Mouse (Mus musculus): ENCODE measurements around the gene Ntm. TPM values are rescaled to one million over a fixed set of nuclear protein-coding genes. Genes with fewer than 3 reads are reported as not detected.

Gene Ntm
- polyA plus RNA-seq, 1 experiment from 2014 or later: 14.1 TPM

GRCm38 (mm10) chr9:29586381-29586770 lies 376.6 kb downstream of the Ntm start:
- Histone ChIP-seq H3K9me3 (ENCODE audit: control insufficient read depth, low read length) (no peaks in the 10 kb centered on the region), H3K27me3 (ENCODE audit: control insufficient read depth, insufficient read depth, low read length) (no peaks in the 10 kb centered on the region), H3K9ac (ENCODE audit: low read length) (no peak overlapping the region), H3K4me3 (ENCODE audit: low read depth, low read length) (no peak overlapping the region), H3K4me1 (ENCODE audit: control insufficient read depth, insufficient read depth, low read length) (no peaks in the 10 kb centered on the region), H3K36me3 (ENCODE audit: control insufficient read depth, insufficient read depth, low read length) (no peaks in the 10 kb centered on the region), H3K27ac (ENCODE audit: low read depth, low read length) (no peak overlapping the region), H3K4me2 (no peak overlapping the region)
- no peak for DNase-seq (ENCODE audit: low spot score, missing footprints)
- ATAC-seq (ENCODE audit: low FRiP score): no peak
- 90% methylated on average over 10 of the region's 10 CpGs for WGBS

GRCm38 (mm10) chr9:29585746-29586380 lies 377.1 kb downstream of the Ntm start:
- ATAC-seq (ENCODE audit: low FRiP score) (no peak), DNase-seq (ENCODE audit: low spot score, missing footprints) (peak; percentile 85)
- Histone ChIP-seq H3K9ac (ENCODE audit: low read length) (no peak overlapping the region), H3K27ac (ENCODE audit: low read depth, low read length) (no peak overlapping the region), H3K4me1 (ENCODE audit: control insufficient read depth, insufficient read depth, low read length) (no peaks in the 10 kb centered on the region), H3K27me3 (ENCODE audit: control insufficient read depth, insufficient read depth, low read length) (no peaks in the 10 kb centered on the region), H3K9me3 (ENCODE audit: control insufficient read depth, low read length) (no peaks in the 10 kb centered on the region), H3K36me3 (ENCODE audit: control insufficient read depth, insufficient read depth, low read length) (no peaks in the 10 kb centered on the region), H3K4me2 (no peak overlapping the region), H3K4me3 (ENCODE audit: low read depth, low read length) (no peak overlapping the region)
- WGBS: 66% methylated on average over 8 of the region's 8 CpGs

- Histone ChIP-seq H3K9ac (ENCODE audit: low read length) (no peak overlapping the region), H3K36me3 (ENCODE audit: control insufficient read depth, insufficient read depth, low read length) (no peaks in the 10 kb centered on the region), H3K27me3 (ENCODE audit: control insufficient read depth, insufficient read depth, low read length) (no peaks in the 10 kb centered on the region), H3K27ac (ENCODE audit: low read depth, low read length) (no peak overlapping the region), H3K9me3 (ENCODE audit: control insufficient read depth, low read length) (no peaks in the 10 kb centered on the region), H3K4me3 (ENCODE audit: low read depth, low read length) (no peak overlapping the region), H3K4me2 (no peak overlapping the region), H3K4me1 (ENCODE audit: control insufficient read depth, insufficient read depth, low read length) (peaks cover 2% of the 10 kb centered on the region; the same call in 1 of the 2 replicates)
- WGBS: 80% methylated on average over 11 of the region's 11 CpGs
- ATAC-seq (ENCODE audit: low FRiP score) (no peak), DNase-seq (ENCODE audit: low spot score, missing footprints) (no peak)
These were observed 384.7 kb downstream of the Ntm start for GRCm38 (mm10) chr9:29578226-29578625.

- DNase-seq (ENCODE audit: low spot score, missing footprints) (no peak), ATAC-seq (ENCODE audit: low FRiP score) (no peak)
- Histone ChIP-seq H3K27me3 (ENCODE audit: control insufficient read depth, insufficient read depth, low read length) (no peaks in the 10 kb centered on the region), H3K4me1 (ENCODE audit: control insufficient read depth, insufficient read depth, low read length) (peaks cover 2% of the 10 kb centered on the region; the same call in 1 of the 2 replicates), H3K27ac (ENCODE audit: low read depth, low read length) (no peak overlapping the region), H3K4me2 (no peak overlapping the region), H3K9ac (ENCODE audit: low read length) (no peak overlapping the region), H3K4me3 (ENCODE audit: low read depth, low read length) (no peak overlapping the region), H3K9me3 (ENCODE audit: control insufficient read depth, low read length) (no peaks in the 10 kb centered on the region), H3K36me3 (ENCODE audit: control insufficient read depth, insufficient read depth, low read length) (no peaks in the 10 kb centered on the region)
- WGBS: 53% methylated on average over 4 of the region's 4 CpGs
These were observed 386.8 kb downstream of the Ntm start for GRCm38 (mm10) chr9:29576051-29576533.

GRCm38 (mm10) chr9:29574548-29574947 lies 388.4 kb downstream of the Ntm start:
- DNase-seq (ENCODE audit: low spot score, missing footprints) (no peak), ATAC-seq (ENCODE audit: low FRiP score) (no peak)
- H3K4me3 ChIP-seq (ENCODE audit: low read depth, low read length): no peak overlapping the region
- no peaks in the 10 kb centered on the region for H3K9me3 ChIP-seq (ENCODE audit: control insufficient read depth, low read length)
- no peak overlapping the region for H3K27ac ChIP-seq (ENCODE audit: low read depth, low read length)
- 81% methylated on average over 5 of the region's 5 CpGs for WGBS
- no peak overlapping the region for H3K9ac ChIP-seq (ENCODE audit: low read length)
- H3K4me2 ChIP-seq: no peak overlapping the region
- H3K36me3 ChIP-seq (ENCODE audit: control insufficient read depth, insufficient read depth, low read length): no peaks in the 10 kb centered on the region
- H3K4me1 ChIP-seq (ENCODE audit: control insufficient read depth, insufficient read depth, low read length): peaks cover 2% of the 10 kb centered on the region; the same call in 1 of the 2 replicates
- no peaks in the 10 kb centered on the region for H3K27me3 ChIP-seq (ENCODE audit: control insufficient read depth, insufficient read depth, low read length)

GRCm38 (mm10) chr9:29568571-29568970 lies 394.4 kb downstream of the Ntm start:
- DNase-seq (ENCODE audit: low spot score, missing footprints) (no peak), ATAC-seq (ENCODE audit: low FRiP score) (no peak)
- Histone ChIP-seq H3K4me3 (ENCODE audit: low read depth, low read length) (no peak overlapping the region), H3K9me3 (ENCODE audit: control insufficient read depth, low read length) (no peaks in the 10 kb centered on the region), H3K27ac (ENCODE audit: low read depth, low read length) (no peak overlapping the region), H3K4me1 (ENCODE audit: control insufficient read depth, insufficient read depth, low read length) (no peaks in the 10 kb centered on the region), H3K4me2 (no peak overlapping the region), H3K9ac (ENCODE audit: low read length) (no peak overlapping the region), H3K27me3 (ENCODE audit: control insufficient read depth, insufficient read depth, low read length) (no peaks in the 10 kb centered on the region), H3K36me3 (ENCODE audit: control insufficient read depth, insufficient read depth, low read length) (no peaks in the 10 kb centered on the region)
- WGBS: 72% methylated on average over 5 of the region's 5 CpGs

GRCm38 (mm10) chr9:29562419-29563071 lies 400.4 kb downstream of the Ntm start:
- Histone ChIP-seq H3K36me3 (ENCODE audit: control insufficient read depth, insufficient read depth, low read length) (no peaks in the 10 kb centered on the region), H3K27me3 (ENCODE audit: control insufficient read depth, insufficient read depth, low read length) (no peaks in the 10 kb centered on the region), H3K4me1 (ENCODE audit: control insufficient read depth, insufficient read depth, low read length) (no peaks in the 10 kb centered on the region), H3K9ac (ENCODE audit: low read length) (no peak overlapping the region), H3K27ac (ENCODE audit: low read depth, low read length) (no peak overlapping the region), H3K9me3 (ENCODE audit: control insufficient read depth, low read length) (no peaks in the 10 kb centered on the region), H3K4me2 (no peak overlapping the region), H3K4me3 (ENCODE audit: low read depth, low read length) (no peak overlapping the region)
- DNase-seq (ENCODE audit: low spot score, missing footprints): no peak
- WGBS: 90% methylated on average over 5 of the region's 5 CpGs
- ATAC-seq (ENCODE audit: low FRiP score): no peak

GRCm38 (mm10) chr9:29558915-29559314 lies 404.0 kb downstream of the Ntm start:
- no peak overlapping the region for H3K4me2 ChIP-seq
- no peak overlapping the region for H3K27ac ChIP-seq (ENCODE audit: low read depth, low read length)
- H3K4me3 ChIP-seq (ENCODE audit: low read depth, low read length): no peak overlapping the region
- ATAC-seq (ENCODE audit: low FRiP score): no peak
- H3K9me3 ChIP-seq (ENCODE audit: control insufficient read depth, low read length): no peaks in the 10 kb centered on the region
- 90% methylated on average over 4 of the region's 4 CpGs for WGBS
- H3K9ac ChIP-seq (ENCODE audit: low read length): no peak overlapping the region
- no peak for DNase-seq (ENCODE audit: low spot score, missing footprints)
- no peaks in the 10 kb centered on the region for H3K27me3 ChIP-seq (ENCODE audit: control insufficient read depth, insufficient read depth, low read length)
- H3K36me3 ChIP-seq (ENCODE audit: control insufficient read depth, insufficient read depth, low read length): no peaks in the 10 kb centered on the region
- H3K4me1 ChIP-seq (ENCODE audit: control insufficient read depth, insufficient read depth, low read length): no peaks in the 10 kb centered on the region

- Histone ChIP-seq H3K27ac (ENCODE audit: low read depth, low read length) (no peak overlapping the region), H3K9ac (ENCODE audit: low read length) (no peak overlapping the region), H3K4me3 (ENCODE audit: low read depth, low read length) (no peak overlapping the region), H3K27me3 (ENCODE audit: control insufficient read depth, insufficient read depth, low read length) (no peaks in the 10 kb centered on the region), H3K9me3 (ENCODE audit: control insufficient read depth, low read length) (no peaks in the 10 kb centered on the region), H3K36me3 (ENCODE audit: control insufficient read depth, insufficient read depth, low read length) (no peaks in the 10 kb centered on the region), H3K4me1 (ENCODE audit: control insufficient read depth, insufficient read depth, low read length) (no peaks in the 10 kb centered on the region), H3K4me2 (no peak overlapping the region)
- 90% methylated on average over 8 of the region's 8 CpGs for WGBS
- no peak for DNase-seq (ENCODE audit: low spot score, missing footprints)
- no peak for ATAC-seq (ENCODE audit: low FRiP score)
These were observed 412.4 kb downstream of the Ntm start for GRCm38 (mm10) chr9:29550582-29550981.
